Mouse (Mus musculus): ENCODE measurements at regions not wholly inside any gene's neighbourhood (a gene's known extent, or its start where the extent isn't known, plus 50 kb on each side); places are given as distances from the start of the nearest gene placed in this dataset.
A peak's percentile ranks its signal among the peaks of the same experiment; 100 is the strongest.
"Not testable (repeated sequence)": the region's sequence is repeated elsewhere in the genome, so short reads cannot be mapped to it uniquely, and the experiment has no call there.

DNA sequence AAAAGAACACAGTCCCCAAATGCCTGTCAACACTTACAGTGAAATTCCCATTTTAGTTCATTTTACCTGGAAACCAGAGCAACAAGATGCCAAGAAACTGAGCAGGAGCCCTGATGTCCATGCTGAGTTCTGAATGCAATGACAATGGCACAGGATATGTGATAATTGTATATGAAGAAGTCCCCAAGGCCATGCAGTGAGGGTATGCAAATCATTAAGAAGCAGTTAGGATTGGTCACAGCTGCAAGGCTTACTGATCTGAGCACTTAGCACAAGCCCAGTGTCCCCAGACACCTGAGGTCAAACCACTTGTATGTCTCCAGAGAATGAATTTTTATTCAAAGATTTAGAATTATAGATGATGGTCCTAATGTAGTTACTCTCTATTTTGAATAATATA lies 419.0 kb upstream of the Tacstd2 start:
- DNase-seq (ENCODE audit: low read depth, low spot score), result not testable (repeated sequence)

DNA sequence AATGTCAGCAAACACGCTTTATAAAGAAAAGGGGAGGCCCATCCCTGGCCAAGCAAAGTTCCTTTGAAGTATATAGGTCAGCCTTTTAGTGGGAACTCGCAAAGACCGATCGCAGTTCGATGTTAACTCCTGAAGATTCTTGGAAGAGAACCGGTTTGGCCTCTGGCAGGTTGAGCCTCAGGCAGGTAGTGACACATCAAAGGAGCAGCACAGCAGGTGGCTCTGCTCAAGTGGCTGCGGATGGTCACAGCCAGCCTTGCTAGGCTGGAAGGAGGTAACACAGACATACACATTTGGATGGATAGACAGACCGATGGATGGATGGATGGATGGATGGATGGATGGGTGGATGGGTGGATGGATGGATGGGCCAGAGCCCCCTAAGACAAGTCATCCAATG lies 395.9 kb upstream of the Tacstd2 start:
- DNase-seq (ENCODE audit: low read depth, low spot score), result not testable (repeated sequence)

DNA sequence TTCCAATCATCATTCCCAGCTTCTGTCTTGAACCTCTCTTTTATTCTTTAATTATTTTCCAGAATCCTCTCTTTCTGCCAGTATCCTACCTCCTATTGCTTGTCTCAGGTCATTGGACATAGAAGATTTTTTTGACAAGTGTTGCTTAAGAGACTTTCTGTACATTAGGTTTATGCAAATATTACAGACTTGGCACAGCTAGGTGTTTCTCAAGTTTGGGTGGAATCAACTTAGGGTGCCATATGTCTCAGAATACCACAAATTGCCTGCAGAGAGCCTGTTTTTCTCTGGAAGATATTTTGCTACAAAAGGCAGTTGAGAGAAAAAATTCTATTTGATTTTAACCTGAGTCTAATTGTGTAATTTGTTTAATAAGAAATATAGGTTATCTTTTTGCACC lies 386.9 kb upstream of the Tacstd2 start:
- DNase-seq (ENCODE audit: low read depth, low spot score), result no peak

GRCm38 (mm10) chr6:67913903-67914302 lies 378.3 kb upstream of the Tacstd2 start:
- no peak for DNase-seq (ENCODE audit: low read depth, low spot score)

- no peak for DNase-seq (ENCODE audit: low read depth, low spot score)
These were observed 377.7 kb upstream of the Tacstd2 start for GRCm38 (mm10) chr6:67913309-67913708.

DNA sequence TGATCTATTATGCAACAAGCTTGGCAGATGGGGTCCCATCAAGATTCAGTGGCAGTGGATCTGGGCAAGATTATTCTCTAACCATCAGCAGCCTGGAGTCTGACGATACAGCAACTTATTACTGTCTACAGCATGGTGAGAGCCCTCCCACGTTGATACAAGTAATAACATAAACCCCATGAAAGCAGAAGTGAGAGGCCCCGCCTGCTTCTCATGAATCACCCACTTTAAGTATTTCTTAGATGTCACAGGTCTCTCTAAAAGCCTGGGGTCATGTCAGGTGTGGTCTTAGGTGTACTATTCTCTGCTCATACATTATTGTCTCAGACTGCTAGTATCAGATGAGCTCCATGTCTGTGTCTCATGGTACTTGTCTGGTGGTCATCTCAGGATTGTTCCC lies 360.9 kb upstream of the Tacstd2 start:
- no peak for DNase-seq (ENCODE audit: low read depth, low spot score)

GRCm38 (mm10) chr6:67895858-67896257 lies 360.3 kb upstream of the Tacstd2 start:
- no peak for DNase-seq (ENCODE audit: low read depth, low spot score)

DNA sequence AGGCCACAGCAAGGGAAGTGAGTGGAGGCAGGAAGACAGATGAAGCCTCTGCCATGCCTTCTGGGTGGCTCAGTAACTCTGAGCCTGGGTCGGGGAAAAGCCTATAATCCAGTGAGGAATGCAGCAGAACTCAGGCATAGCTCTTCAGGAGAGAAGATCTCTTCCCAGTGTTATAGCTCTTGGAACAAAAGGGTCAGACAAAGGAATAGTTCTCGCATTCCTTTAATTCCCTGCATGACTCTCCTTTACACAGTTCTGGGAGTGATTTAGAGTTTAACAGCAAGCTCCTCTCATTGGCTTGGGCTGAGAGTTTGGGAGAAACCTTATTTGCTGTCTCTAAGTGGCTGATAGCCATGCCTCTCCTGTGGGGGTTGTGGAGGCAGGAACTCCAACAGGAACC lies 352.0 kb upstream of the Tacstd2 start:
- DNase-seq (ENCODE audit: low read depth, low spot score), result no peak

DNA sequence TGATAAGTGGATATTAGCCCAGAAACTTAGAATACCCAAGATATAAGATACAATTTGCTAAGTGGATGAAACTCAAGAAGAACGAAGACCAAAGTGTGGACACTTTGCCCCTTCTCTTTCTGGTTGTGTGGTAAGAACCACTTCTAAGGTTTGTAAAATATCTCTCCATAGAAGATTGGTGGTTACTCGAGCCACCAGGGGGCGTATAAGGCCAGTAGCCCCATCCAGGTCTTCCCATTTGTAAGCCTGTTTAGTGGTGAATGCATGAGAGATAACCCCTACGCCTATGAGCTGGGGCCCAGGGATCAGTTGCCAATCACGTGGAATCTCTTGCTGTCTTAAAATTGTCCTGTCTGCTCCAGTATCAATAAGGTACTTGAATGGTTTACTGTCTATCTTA lies 349.3 kb upstream of the Tacstd2 start:
- no peak for DNase-seq (ENCODE audit: low read depth, low spot score)

DNA sequence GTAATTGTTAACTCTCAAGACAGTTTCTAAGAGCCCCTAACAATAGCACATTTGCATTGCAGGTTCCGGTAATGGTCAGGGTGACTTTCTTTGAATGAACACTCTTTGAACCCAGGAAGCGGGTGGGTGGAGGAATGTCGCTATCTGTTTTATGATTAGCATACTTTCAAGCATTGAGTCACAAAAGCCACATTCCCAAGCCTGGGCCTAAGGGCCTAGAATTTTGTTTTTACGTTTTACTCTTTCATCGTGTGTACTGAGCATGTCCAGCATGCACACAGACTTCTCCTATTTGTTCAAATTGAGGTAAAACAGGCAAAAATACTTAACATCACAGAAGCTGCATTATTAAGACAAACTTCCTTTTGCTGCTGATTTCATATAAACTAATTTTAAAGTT lies 345.9 kb upstream of the Tacstd2 start:
- not testable (repeated sequence) for DNase-seq (ENCODE audit: low read depth, low spot score)

- DNase-seq (ENCODE audit: low read depth, low spot score), result not testable (repeated sequence)
These were observed 322.3 kb upstream of the Tacstd2 start for GRCm38 (mm10) chr6:67857945-67858344.

DNA sequence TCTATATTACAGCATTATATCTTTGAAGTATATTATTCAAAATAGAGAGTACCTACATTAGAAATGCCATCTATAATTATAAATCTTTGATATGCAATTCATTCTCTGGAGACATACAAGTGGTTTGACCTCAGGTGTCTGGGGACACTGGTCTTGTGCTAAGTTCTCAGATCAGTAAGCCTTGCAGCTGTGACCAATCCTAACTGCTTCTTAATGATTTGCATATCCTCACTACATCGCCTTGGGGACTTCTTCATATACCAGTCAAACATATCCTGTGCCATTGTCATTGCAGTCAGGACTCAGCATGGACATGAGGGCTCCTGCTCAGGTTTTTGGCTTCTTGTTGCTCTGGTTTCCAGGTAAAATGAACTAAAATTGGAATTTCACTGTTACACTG lies 303.9 kb upstream of the Tacstd2 start:
- not testable (repeated sequence) for DNase-seq (ENCODE audit: low read depth, low spot score)

GRCm38 (mm10) chr6:67812478-67812877 lies 276.9 kb upstream of the Tacstd2 start:
- DNase-seq (ENCODE audit: low read depth, low spot score), result peak; percentile 10

GRCm38 (mm10) chr6:67791393-67791792 lies 255.8 kb upstream of the Tacstd2 start:
- no peak for DNase-seq (ENCODE audit: low read depth, low spot score)

- DNase-seq (ENCODE audit: low read depth, low spot score), result no peak
These were observed 255.1 kb upstream of the Tacstd2 start for GRCm38 (mm10) chr6:67790742-67791141.

DNA sequence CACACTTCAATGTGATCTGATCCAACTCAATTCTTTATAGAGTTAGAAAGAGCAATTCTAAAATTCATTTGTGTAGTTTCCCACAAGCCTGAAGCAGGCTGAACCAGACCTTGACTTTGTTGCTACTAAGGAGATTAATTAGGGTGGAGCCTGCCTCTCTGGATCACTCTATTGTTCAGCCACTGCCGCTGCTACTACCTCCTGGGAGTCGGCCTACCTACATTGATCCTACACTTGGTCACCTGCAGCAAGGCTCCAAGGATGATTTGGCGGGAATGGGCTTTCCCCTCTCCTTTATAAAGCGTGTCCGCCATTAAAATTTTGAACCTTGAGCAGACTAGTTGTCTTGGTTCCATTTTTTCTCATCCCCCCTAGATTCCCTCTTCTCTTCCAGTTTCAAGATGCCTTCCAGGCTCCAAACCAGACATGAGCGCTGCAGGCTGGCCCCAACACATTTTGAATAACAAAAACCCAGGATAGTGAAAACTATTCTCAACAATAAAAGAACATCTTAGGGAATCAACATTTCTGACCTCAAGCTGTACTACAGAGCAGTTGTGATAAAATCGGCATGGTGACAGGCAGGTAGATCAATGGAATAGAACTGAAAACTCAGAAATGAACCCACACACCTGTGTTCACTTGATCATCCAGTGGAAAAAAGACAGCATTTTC lies 251.6 kb upstream of the Tacstd2 start:
- no peak for DNase-seq (ENCODE audit: low read depth, low spot score)

GRCm38 (mm10) chr6:67778883-67779282 lies 243.3 kb upstream of the Tacstd2 start:
- no peak for DNase-seq (ENCODE audit: low read depth, low spot score)

DNA sequence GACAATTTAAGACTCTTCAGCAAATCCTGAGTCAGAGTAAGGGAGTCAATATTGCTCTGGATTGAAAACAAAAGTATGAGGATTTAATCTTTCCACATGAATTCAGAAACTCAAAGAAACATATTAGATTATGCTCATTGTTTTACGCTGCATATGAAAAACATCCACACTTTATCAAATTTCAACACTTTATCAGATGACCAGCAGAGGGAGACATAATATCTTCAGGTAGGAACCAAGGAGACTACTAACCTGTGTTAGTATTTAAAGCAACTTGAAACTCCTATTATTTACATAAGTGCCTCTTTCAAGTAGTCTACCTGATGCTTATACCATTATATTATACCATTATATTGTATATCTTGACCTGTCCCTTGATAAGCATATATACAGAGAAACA lies 218.5 kb upstream of the Tacstd2 start:
- DNase-seq (ENCODE audit: low read depth, low spot score), result not testable (repeated sequence)

DNA sequence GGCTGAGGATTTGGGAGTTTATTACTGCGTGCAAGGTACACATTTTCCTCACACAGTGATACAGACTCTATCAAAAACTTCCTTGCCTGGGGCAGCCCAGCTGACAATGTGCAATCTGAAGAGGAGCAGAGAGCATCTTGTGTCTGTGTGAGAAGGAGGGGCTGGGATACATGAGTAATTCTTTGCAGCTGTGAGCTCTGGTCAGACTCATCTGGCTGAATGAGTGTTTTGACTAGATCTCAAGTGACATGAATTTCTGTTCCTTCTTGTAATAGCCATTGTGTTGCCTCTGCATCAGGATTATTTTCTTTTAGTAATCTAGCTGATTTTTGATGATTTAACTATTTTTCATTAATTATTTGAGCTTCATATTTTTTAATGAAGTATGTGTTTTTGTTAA lies 190.0 kb upstream of the Tacstd2 start:
- no peak for DNase-seq (ENCODE audit: low read depth, low spot score)

GRCm38 (mm10) chr6:67698952-67699351 lies 163.4 kb upstream of the Tacstd2 start:
- DNase-seq (ENCODE audit: low read depth, low spot score), result peak; percentile 5

GRCm38 (mm10) chr6:67690997-67691396 lies 155.4 kb upstream of the Tacstd2 start:
- not testable (repeated sequence) for DNase-seq (ENCODE audit: low read depth, low spot score)

DNA sequence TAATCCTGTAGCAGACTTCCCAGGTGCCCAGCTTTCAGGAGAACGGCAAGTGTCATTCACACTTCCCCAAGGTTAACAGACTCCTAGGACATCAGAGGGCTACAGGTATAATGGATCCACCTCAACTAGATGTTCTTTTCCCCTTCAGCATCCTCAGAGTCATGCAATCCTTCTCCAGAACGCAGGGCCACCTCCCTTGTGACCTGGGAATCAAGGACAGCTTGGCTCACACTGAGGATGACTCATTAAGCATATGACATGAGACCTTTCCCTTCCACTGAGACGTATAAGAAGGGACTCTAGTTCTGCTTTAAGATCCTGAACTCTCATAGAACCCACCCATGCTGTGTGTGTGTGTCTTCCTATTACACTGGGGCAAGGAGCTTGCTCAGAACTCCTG lies 147.5 kb upstream of the Tacstd2 start:
- DNase-seq (ENCODE audit: low read depth, low spot score), result not testable (repeated sequence)

GRCm38 (mm10) chr6:67681641-67682040 lies 146.0 kb upstream of the Tacstd2 start:
- DNase-seq (ENCODE audit: low read depth, low spot score), result not testable (repeated sequence)

DNA sequence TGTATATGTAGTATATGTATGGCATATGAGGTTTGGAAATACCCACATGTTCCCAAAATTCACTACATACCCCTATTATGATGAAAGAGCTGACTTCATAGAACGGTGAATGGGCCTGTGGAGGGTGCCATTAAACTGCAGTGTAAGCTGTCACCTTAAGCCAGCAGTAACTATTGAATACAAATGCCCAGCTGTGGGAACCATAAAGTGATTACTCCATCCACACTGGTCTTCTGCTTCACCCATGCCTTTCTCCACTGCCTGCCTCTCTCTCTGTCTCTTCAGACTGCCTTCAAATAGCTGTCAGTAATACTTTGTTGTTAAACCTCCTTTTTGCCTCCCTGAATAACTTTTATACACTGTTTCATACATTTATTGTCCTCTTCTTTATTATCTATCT lies 143.5 kb upstream of the Tacstd2 start:
- not testable (repeated sequence) for DNase-seq (ENCODE audit: low read depth, low spot score)

All from forelimb bud, embryonic 11.5 days (tissue).